26 mouse cellular contexts compared by ENCODE assay signal in the genomic region with DNA sequence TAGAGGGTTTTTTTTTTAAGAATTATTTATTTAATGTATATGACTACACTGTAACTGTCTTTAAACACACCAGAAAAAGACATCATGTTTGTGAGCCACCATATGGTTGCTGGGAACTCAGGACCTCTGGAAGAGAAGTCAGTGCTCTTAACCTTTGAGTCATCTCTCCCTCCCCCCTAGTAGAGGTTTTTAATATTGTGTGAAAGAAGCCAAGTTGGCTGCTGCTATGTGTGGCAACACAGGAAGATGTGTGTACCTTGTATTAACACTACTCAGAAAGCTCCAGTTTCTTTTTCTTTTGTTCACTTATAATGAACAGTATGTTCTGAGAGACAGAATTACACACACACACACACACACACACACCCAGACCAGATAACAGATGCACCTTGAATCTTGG.
A peak's percentile ranks its signal among the peaks of the same experiment; 100 is the strongest.
DNase-seq lines count a peak whose midpoint lies in the region; ATAC-seq and TF ChIP-seq lines count a peak whose summit lies in the region.
"Had no signal": no experiment of that assay in that cellular context is flagged by ENCODE, and none has a peak within 500 bp of the region (broad histone marks: within the 10 kb centered on the region; RNA-seq: fewer than 3 reads in every experiment).

No protein-coding gene starts in this region.

- no peaks in the 10 kb centered on the region for H3K79me2 ChIP-seq in heart, adult 2 months (replicated peaks; ENCODE audit: control insufficient read depth, insufficient read depth, low read length)

- H3K27me3 ChIP-seq in liver, embryonic 11.5 days (replicated peaks; ENCODE audit: control insufficient read depth, insufficient read depth, low read length): no peaks in the 10 kb centered on the region
- H3K27me3 ChIP-seq in heart, adult 2 months (ENCODE audit: control insufficient read depth, insufficient read depth, low read length): no peaks in the 10 kb centered on the region
- H3K27me3 ChIP-seq: forebrain, embryonic 13.5 days; heart, embryonic 12.5 days; heart, embryonic 15.5 days; Patski had no signal

- H3K27ac ChIP-seq in liver, embryonic 11.5 days (ENCODE audit: low read depth, low read length): no peak overlapping the region
- H3K27ac ChIP-seq in heart, adult 2 months: no peak overlapping the region
- H3K27ac ChIP-seq: forebrain, embryonic 10.5 days; forebrain, embryonic 13.5 days; heart, embryonic 15.5 days; hindbrain, embryonic 14.5 days; hindbrain, postnatal 0 days had no signal

- no peak overlapping the region for H3K4me3 ChIP-seq in liver, embryonic 11.5 days (ENCODE audit: low read depth, low read length)
- no peak overlapping the region for H3K4me3 ChIP-seq in heart, adult 2 months
- H3K4me3 ChIP-seq: forebrain, embryonic 10.5 days; forebrain, embryonic 13.5 days; heart, embryonic 12.5 days; heart, embryonic 15.5 days had no signal

- no peak for TF ChIP-seq CTCF in heart, adult 2 months (IDR thresholded peaks at IDR 0.05)

- H3K36me3 ChIP-seq in liver, embryonic 11.5 days (ENCODE audit: control insufficient read depth, insufficient read depth, low read length): no peaks in the 10 kb centered on the region
- H3K36me3 ChIP-seq in heart, adult 2 months (ENCODE audit: control insufficient read depth, insufficient read depth, low read length): no peaks in the 10 kb centered on the region
- H3K36me3 ChIP-seq: forebrain, embryonic 10.5 days; heart, embryonic 15.5 days had no signal

- H3K4me1 ChIP-seq in liver, embryonic 11.5 days (replicated peaks; ENCODE audit: control insufficient read depth, insufficient read depth, low read length): no peaks in the 10 kb centered on the region
- H3K4me1 ChIP-seq in heart, adult 2 months (ENCODE audit: control insufficient read depth, insufficient read depth, low read length): no peaks in the 10 kb centered on the region
- H3K4me1 ChIP-seq: heart, embryonic 12.5 days; heart, embryonic 15.5 days had no signal

- no peak overlapping the region for H3K4me2 ChIP-seq in liver, embryonic 11.5 days
- H3K4me2 ChIP-seq: forebrain, embryonic 13.5 days; heart, embryonic 12.5 days; heart, embryonic 15.5 days; hindbrain, embryonic 14.5 days had no signal

- ATAC-seq in liver, embryonic 11.5 days (replicated peaks; ENCODE audit: low FRiP score): no peak
- ATAC-seq: forebrain, embryonic 13.5 days; forebrain, embryonic 16.5 days; hindbrain, postnatal 0 days; inflammation-experienced regulatory T-cells, adult 6 months; intestine, embryonic 16.5 days; Patski had no signal

- H3K9ac ChIP-seq in liver, embryonic 11.5 days (ENCODE audit: low read depth, low read length): no peak overlapping the region
- no peak overlapping the region for H3K9ac ChIP-seq in heart, adult 2 months (ENCODE audit: low read depth, low read length)
- H3K9ac ChIP-seq: forebrain, embryonic 13.5 days; heart, embryonic 12.5 days; heart, embryonic 15.5 days; hindbrain, embryonic 14.5 days had no signal

- H3K9me3 ChIP-seq in liver, embryonic 11.5 days (ENCODE audit: control insufficient read depth, low read length): no peaks in the 10 kb centered on the region
- H3K9me3 ChIP-seq: forebrain, embryonic 10.5 days; forebrain, embryonic 13.5 days; heart, embryonic 12.5 days; heart, embryonic 15.5 days had no signal

- TF ChIP-seq POLR2A in heart, adult 2 months (IDR thresholded peaks at IDR 0.05; ENCODE audit: insufficient read depth, low read depth, low read length): no peak

- no peak for TF ChIP-seq EP300 in heart, adult 2 months (IDR thresholded peaks at IDR 0.05; ENCODE audit: insufficient read depth, low read depth, low read length)

- intact Hi-C loops in heart, adult 2 months (cut with DNase I): no loop called here

- DNase-seq in cerebellum, adult 9-10 months: peak; percentile 26
- no peak for DNase-seq in cerebellum, adult 11-12 months
- peak; percentile 7 for DNase-seq in 3T3-L1 (ENCODE audit: low read depth, low spot score)
- peak; percentile 6 for DNase-seq in NIH3T3 (ENCODE audit: low read depth)
- DNase-seq in liver, embryonic 11.5 days (ENCODE audit: low spot score): no peak
- DNase-seq in heart, adult 2 months: no peak
- DNase-seq: adrenal gland, postnatal 10 days; adrenal gland, postnatal 36 days; cerebellum, adult 11 months; cerebellum, adult 8-10 months; gastrocnemius, postnatal 10 days; gastrocnemius, postnatal 36 days; heart, adult 11 months; heart, postnatal 10 days; heart, postnatal 36 days; kidney, adult 18-20 months had no signal

Comparison
In these comparisons a context has a peak if more than half of its experiments do, and no peak if none do; other contexts are left out.
1. DNase-seq: peak in cerebellum, adult 9-10 months (single experiment), 3T3-L1 (single experiment) and NIH3T3 (single experiment); none in cerebellum, adult 11-12 months (single experiment), liver, embryonic 11.5 days (single experiment) and heart, adult 2 months (0 of 2).